Mouse (Mus musculus) thymus, postnatal 10 days (tissue): ENCODE results near the gene Fam185a.

Source experiments
- DNase-seq, 2 experiments: peaks; one replicate each; pipeline ENCODE4 v3.0.0; 2021; ENCODE audit warnings: low spot score in 2 of 2

Fam185a gene

GRCm38 (mm10) chr5:21493294-21493999, 68.7 kb downstream of the Fam185a start:
- no peak for DNase-seq

GRCm38 (mm10) chr5:21494781-21495180, 70.0 kb downstream of the Fam185a start:
- DNase-seq: no peak

DNA sequence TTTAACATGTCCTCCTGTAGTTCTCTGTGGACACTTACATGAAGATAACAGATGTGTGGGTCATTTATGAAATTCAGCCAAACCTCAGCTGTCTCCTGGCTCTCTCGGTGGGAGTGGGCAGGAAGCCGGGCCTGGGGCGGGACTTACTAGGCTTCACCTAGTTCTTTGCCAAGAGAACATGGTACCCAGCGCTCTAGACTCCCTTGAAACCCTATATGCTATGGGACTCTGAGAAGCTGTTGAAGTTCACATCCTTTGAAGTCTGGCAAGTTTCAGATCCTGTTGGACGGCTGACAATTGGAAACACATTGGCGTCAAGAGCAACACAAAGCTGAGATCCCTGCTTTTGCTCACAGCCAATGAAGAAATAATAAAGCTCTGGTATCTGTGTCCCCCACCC, 71.6 kb downstream of the Fam185a start:
- no peak for DNase-seq

GRCm38 (mm10) chr5:21496881-21497280, 72.1 kb downstream of the Fam185a start:
- no peak for DNase-seq

DNA sequence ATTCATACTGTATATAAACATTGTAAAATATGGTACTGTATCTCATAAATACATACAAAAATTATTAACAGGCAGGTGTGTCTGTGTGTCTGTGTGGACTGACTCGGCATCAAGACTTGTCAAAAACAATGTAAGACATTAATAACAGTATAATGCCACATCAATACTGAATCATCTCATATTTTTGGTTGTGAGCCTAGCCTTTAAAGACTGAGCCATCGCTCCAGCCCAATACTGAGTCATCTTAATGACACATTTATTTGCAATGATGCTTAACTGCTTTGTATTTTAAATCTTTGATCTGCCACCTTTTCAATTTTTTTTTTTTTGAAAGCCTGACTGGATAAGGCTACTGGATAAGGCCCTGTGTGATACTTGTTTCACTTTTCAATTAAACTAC, 73.7 kb downstream of the Fam185a start:
- DNase-seq: no peak

- DNase-seq: no peak
Measured at GRCm38 (mm10) chr5:21498925-21499324, 74.2 kb downstream of the Fam185a start.

- no peak for DNase-seq
Measured at GRCm38 (mm10) chr5:21500133-21500532, 75.4 kb downstream of the Fam185a start.

GRCm38 (mm10) chr5:21500941-21501340, 76.2 kb downstream of the Fam185a start:
- no peak for DNase-seq

- no peak for DNase-seq
Measured at GRCm38 (mm10) chr5:21502936-21503610, 78.3 kb downstream of the Fam185a start.

DNA sequence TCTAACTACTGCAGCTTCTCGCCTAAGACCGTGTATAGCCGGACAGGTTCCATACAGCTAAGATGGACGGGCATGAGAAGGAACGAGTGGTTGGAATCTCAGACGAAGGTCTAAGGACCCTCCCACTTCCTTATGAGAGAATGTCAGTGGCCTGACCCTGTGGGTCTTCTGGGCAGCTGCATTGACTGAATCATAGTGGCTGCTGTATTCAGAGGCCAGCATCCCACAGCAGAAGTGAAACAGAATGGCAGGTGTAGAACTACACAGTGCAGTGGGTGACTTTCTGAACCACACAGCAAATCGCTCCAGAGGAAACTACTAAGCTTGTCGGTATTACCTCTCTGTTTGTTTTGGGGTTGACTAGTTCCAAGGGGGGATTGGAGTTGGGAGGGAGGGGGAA, 80.4 kb downstream of the Fam185a start:
- no peak for DNase-seq

GRCm38 (mm10) chr5:21506887-21507286, 82.1 kb downstream of the Fam185a start:
- no peak for DNase-seq

GRCm38 (mm10) chr5:21509801-21510200, 85.0 kb downstream of the Fam185a start:
- no peak for DNase-seq

DNA sequence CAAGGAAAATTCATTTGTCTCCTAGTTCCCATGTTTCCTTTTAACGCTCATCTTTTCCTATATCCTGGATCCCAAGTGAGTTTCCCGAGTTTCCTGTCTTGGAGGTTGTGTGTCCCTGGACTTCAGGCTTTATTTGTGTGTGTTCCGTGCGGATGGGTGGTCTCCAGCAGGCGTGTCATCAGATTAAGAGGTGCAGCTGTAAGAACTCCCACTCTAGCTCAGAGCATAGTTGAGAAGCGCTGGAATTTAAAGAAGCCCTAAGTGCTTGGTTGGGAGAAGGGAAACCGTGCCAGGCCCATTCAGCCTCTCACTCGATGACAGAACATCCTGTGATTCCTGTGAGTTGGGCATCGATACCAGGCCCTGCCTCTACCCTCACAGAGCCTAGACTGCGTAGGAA, 88.6 kb downstream of the Fam185a start:
- no peak for DNase-seq

GRCm38 (mm10) chr5:21517562-21517961, 92.8 kb downstream of the Fam185a start:
- DNase-seq: no peak

DNA sequence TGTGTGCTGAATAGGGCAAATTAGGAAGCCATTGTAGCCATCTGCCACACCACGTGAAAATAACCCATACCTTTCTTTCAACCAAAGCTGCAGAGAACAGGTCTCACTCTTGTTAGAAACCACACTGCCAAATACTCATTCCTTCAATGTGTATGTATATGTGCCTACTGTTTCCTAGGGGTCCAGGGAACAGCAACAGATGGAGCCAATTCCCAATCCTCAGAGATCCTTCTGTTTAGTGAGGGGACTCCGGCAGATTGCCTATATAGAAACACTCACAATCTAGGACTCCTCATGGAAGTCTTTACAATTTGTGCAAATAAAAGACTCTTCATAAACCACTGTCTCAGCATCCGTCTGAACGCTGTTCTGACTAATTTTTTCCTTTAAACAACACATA, 93.4 kb downstream of the Fam185a start:
- no peak for DNase-seq

DNA sequence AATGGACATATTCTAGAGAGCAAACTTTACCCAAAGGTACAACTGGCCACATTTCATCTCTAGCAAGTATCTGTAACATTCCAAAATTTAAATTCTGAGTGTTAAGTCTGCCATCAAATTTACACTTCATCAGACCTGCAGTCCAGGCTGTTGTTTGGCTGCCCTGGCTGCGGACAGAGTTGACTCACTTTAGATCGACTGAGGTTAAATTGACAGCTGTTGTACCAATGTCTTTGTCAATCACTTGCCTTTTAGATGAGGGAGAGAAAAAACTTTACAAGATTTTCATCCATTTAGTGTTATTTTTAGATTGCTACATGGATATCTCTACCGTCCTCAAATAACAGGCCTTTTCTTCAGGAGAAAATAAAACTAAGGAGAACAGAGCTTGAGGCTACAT, 94.4 kb downstream of the Fam185a start:
- no peak for DNase-seq

- DNase-seq: no peak
Measured at GRCm38 (mm10) chr5:21526835-21527485, 102.2 kb downstream of the Fam185a start.

GRCm38 (mm10) chr5:21527488-21527911, 102.7 kb downstream of the Fam185a start:
- no peak for DNase-seq

DNA sequence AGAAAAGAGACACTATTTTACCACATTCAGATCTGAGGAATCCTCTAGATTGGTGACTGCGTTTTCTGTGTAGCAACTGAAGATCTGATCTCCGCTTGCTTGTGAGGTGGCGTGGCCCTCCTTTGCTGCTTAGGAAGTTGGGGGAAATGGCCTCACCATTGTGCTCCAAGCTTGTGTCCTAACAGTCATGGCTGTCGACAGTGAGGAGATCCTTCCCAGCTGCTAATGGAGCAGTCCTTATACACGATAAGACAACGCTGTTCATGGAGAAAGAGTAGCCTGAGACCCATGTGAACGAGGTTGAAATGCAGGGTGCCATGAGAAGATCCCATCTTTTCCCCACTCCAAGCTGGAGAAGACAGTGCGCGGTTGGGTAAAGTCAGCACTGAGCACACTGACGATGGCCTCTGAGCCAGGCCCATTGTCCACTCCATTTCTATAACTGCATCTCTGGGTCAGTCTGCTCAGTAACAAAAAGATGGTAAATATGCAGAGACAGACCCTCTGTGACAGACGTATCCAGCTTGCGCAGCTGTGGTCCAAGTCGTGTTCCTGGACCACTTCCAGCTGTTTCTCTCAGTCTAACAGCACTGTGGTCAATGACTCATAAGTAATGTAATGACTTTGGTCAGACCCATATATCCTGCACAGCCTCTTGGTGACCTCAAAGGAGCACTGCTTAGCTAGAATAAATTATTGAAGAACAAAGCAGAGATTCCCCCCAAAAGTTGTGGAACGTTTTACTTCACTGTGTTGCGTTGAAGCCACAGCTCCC, 103.5 kb downstream of the Fam185a start:
- no peak for DNase-seq

DNA sequence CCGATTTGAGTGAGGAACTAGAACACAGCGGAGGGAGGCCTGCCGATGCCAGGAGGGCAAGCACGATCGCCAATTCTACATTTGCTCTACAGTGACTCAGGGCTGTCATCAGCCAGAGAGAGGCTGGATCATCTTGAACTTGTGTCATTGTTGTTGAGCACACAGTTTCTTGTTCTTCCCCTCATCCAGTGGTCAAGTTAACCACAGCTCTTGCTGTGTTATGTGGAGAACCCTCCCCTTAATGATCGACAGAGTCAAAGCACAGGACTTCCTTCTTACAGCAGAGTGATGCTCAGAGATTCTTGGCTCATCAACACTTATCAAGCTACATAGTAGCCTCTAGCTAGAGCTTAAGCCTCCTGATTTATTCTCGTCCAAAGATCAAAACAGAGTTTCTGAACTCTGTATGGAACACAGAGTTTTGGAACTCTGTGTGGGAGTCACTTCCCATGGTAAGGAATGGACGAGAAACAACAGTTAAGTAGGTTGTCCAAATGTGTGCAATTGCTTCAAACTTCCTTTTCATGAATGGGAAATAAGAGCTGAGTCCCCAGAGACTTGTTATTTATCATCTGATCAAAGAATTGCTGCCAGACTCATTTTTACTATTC, 104.5 kb downstream of the Fam185a start:
- no peak for DNase-seq
